Mouse (Mus musculus): ENCODE results near the gene Slc9a9.

Slc9a9 gene

DNA sequence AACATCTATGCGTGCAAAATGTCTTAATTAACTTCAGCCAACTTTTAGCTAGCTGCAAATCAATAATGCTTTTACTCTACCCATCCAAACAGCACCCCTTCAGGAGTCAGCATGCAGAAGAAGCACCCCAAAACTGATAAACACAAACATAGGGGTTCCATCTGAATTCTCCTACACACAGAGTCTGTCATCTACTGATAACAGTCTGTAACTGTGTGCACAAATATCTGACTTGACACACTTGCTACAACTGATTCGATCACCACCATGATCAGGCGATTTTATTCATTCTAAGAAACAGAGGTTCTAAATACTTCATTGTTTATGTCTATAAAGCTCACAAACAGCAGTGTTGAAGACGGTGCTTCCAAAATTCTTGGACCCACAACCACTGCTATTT is 171.3 kb downstream of the Slc9a9 start:
- no peak for DNase-seq

DNA sequence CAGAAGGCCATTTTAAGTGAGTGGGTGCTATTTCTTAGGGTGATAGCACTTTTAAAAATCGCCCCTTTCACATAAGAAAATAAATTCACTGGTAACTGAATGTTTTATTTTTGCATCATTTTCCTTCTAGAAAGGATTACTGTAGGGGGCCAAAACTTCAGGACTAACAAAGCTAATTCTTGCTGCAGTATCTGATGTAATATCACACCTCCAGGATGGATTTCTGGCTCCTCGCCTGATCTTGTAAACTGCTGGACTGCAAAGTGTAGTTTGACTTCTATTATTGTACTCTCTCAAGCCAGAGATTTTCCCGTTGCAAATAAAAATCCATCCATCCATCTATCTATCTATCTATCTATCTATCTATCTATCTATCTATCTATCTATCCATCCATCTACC is 174.5 kb downstream of the Slc9a9 start:
- no peak for DNase-seq

DNA sequence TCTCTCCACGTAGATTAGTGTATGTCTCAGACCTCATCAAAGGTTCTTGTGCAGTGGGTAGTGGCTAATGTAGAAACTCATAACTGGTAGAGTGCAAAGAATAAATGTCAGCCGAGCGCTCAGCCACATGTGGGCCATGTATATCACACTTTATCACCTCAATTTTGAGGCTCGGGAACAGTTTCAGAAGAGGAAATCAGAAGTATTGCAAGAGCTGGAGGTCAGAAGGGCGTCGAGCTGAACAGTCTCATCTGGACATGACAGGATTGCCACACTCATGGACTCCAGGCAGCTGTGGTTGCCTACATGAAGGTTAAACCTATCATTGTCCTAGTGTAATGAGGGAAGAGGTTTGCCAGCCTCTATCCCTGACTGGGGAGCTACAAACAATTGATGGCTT is 177.9 kb downstream of the Slc9a9 start:
- no peak for DNase-seq

DNA sequence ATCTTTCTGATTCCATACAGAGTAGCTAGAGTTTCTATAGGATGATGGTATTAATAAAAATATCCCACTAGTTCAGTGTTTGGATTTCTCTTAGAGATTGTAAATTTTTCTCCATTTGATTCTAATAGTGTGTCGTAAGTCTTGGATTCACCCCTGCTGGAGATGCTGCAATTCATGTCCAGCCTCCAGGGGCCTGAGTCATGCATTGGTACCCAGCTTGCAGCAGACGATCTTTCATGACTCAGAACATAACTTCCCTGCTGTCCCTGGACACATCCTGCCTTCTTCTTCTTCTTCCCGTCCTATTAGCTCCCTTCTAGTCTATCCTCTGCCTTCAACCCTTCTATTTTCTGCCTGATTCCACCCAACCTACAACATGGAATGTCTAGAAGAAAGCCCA is 181.8 kb downstream of the Slc9a9 start:
- no peak for DNase-seq

DNA sequence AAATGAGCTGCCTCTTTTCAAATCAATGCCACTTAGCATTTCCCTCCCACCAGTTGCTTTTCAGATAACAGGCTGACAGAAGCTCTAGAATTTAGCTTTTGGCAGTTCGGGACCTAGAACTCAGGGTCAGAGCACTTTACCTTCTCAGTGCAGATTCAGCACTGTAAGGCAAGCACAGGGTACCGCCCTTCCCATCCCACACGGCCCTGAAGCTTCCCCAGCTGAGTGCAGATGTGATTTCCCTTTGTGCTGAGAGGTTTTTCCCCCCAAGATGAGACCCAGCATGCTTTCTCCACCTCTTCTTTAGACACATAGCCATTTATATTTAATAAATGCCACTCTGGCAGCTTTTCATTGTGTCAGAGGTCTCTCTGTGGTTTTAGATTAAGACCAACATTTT is 186.4 kb downstream of the Slc9a9 start:
- DNase-seq = no peak

DNA sequence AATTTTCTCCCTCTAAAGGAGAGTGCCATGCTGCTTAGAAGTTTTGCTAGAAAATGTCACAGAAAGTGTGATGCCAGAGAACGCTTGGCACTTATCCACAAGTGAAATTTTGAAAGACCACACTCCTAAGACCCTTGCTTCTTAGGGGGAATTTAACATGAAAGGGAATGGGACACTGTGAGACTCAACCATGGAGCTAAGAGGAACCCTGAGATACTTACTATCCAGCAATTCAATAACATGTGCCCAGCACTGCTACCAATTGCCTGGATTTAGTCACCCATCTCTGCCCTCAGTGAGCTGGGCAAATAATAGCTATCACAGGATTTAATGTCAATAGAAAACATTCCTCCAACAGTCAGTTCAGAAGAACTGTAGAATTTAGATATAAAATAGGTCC is 198.8 kb downstream of the Slc9a9 start:
- no peak for DNase-seq

DNA sequence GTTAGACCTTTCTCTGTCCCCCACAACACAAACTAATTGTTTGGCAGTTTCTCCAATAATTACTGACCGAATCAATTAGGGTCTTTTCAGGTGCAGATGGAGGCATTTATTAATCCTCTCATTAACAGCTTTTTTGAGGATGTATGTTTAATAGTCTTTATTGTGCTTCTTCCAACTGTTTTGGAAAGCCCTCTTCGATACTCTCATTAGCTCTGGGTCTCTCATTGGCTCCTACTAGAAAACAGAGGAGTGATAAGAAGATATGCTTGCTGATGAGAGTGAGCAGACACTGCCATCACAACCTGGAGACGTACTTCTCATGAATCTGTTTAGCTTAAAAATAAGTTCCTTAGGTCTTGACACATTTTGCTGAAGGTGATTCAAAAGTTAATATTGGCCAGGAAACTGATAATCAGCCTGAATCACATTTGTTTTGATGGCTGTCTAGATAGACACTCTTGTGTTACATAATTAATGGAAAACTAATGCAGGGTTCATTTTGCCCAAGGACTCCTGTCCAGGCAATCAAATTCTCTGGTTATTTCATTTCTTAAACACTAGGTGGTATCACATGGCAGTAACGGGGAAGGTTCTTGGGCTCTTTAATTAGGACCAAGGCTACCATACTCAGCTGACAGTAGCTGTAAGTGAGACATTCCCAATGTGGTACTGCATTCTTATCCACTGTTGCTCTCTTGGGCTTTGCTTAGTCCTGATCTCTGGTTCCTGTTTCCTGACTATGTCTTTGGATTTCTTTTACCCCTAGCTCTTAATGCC is 199.5 kb downstream of the Slc9a9 start:
- no peak for DNase-seq

DNA sequence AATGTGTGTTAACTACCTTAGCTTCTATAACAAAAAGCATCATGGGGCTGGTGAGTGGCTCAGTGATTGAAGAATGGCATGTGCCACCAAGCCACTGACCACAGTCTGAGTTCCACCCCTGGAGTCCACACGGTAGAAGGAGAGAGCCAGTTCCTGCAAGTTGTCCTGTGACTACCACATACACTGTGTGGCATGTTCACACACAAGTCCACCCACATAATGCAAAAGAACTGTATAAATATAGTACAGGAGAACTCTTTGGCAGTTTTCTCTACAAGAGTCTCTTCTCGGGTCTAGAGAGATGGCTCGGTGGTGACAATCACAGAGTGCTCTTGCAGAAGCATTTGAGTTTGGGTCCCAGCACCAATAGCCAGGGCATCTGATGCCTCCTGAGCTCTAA is 212.8 kb downstream of the Slc9a9 start:
- DNase-seq = no peak

DNA sequence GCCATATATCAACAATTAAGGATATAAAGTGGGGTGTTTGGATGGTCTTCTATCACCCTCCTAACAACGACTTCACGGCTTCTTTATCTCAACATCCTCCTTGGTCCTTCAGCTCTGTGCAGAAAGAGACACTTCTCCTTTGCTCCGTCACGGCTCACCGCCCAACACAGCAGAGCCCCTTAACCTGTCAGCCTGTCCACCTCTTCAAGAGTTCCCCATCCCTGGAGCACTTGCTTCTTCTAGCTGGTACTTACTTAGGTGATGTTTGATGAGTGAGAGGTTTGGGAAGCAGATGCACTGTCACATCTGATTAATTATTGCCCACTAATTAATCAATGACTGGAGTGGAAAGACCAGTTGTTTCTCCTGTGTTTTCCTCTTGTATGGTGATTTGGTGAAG is 213.7 kb downstream of the Slc9a9 start:
- DNase-seq = no peak

DNA sequence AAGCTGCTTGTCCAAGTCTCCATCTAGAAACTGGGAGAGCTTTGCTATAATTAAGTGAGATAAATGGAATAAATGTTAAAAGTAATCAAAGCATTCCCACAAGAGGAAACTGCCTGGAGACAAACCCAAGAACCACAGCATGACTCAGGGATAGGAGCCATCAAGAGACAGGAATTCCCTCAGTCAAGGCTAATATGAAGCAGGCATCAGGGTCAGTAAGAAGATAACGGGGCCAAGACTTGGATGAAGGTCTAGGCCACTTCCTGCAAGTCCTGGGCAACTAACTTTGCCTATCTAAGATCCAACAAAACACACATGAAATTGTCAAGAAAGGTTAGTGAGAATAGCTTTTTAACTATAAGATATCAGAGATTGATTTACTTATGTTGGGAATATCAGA is 215.4 kb downstream of the Slc9a9 start:
- DNase-seq = no peak

DNA sequence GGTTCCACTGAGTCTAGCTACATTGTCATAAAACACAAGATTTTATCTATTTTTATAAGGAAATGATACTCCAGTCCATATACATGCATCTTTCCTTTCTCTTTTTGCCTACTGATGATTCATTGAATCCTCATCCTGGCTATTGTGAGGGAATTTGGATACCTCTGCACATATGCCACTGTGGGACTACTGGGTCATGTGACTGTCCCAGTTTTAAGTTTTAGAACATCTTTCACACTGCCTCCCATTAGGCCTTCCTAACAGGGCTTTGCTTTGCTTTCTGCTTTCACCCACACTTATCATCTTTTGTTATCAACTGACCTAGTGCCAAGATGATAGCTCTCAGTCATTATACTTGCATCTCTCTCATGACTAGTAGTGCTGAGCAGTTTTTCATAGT is 219.9 kb downstream of the Slc9a9 start:
- DNase-seq = no peak

DNA sequence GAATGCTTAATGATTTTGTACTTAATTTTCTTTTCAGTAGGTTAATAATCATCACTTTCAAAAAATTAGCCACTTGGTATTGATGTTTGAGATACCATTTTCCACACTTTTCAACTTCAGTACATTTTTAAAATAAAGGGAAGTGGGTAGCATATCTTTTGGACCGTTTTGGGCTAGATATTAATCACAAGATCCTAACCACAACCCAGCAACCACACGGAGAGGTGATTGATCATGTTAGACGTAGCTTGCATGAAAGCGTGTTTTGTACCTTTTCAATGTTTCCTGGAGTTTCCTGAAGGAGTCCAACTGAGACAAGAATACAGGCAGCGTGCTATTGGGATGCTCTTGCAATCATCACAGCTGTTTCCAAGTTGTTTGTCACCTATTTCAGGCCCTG is 226.2 kb downstream of the Slc9a9 start:
- DNase-seq = no peak

DNA sequence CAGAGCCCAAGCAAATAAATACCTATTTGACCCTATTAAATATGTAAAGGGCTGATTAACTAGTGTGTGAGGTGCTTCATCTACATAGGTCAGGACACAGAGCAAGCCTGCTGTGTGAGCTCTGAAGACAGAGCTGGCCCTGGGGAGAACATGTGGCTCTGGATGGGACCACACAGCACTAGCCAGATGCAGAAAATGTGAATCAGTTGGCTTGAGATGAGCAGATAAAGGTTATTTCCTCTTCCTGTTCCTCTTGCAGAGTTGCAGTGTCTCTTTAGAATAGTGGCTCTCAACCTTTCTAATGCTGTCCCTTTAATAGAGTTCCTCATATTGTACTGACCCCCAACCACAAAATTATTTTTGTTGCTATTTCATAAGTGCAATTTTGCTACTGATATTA is 234.5 kb downstream of the Slc9a9 start:
- DNase-seq = no peak

DNA sequence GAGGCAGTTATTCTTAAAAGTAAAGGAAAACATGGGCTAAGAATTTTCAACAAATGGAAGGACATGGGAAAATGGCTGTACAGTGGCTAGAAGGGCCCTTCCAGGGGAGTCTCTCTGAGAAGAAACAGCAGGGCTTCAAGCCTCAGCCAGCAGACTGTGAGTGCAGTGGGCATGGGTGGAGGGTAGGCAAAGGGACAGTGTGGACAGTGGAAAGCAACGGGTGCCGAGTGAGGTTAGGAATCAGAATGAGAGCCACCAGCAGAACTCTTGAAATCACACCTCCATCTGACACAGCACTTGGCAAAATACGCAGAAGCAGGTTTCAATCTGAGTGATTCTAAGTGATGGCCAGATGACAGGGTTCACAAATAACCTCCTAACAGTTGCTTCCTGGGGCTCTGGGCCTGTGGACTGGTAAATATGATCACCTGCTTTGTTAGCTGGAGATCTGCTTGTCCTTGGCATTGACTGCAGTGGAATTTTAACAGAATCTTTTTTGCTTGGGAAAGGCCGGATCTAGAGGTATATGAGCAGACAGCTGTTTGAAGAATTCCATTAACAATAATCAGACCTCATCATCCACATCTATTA is 237.4 kb downstream of the Slc9a9 start:
- DNase-seq = peak; percentile 28 to 44

DNA sequence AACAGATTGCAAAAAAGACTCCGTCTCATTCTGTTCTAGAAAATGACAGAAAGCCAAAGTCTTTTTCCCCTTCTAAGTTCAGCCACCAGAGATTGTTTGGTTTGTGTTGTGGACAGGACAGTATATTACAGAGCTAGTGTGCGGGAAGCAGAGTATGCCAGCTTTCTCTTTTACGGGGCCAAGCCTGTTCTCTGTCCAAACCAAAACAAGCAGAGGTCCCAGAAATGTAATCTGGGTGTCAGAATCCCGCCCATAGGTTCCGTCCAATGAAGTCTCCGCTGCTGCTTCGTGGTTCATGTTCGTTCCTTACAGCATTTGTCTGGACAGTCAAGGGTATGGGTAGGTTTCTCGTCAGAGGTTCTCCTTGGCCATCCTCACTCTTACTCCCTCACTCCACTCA is 242.4 kb downstream of the Slc9a9 start:
- DNase-seq = no peak

DNA sequence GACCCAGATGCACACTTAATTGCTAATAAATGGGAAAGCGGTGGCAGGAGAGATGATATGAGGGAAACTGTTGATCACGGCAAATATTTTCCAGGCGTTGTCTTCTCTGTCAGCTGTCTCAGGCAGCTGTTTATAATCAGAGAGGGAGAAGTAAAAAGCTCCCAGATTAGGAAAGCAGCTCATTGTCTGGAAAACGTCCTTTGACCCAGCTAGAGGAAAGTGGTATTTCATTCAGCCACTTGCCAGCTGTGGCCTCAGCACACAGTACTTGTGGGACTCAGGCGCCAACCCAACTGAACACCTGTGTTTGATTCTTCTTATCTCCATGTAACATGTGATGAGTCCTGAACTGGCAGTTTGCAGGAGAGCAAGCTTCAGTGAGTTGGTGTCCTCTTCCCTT is 252.4 kb downstream of the Slc9a9 start:
- no peak for DNase-seq

DNA sequence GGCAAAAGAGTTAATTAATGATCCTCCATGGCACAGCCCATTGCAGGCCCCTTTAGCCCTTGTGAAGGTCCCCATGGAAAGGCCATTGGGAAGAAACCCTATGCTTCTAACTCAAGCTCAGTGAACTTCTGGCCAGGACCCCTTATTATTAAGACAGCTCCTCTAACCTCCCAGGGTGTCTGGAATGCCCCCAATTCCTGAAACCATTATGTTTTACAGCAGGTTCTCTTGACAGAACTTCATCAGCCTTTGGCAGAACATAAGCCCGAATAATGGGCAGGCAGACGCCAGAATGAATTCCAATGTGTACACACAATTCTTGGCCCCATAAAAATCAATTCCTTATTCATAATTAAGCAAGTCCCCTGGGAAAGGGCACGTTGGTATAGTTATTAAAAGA is 256.1 kb downstream of the Slc9a9 start:
- DNase-seq = peak; percentile 15 to 43

DNA sequence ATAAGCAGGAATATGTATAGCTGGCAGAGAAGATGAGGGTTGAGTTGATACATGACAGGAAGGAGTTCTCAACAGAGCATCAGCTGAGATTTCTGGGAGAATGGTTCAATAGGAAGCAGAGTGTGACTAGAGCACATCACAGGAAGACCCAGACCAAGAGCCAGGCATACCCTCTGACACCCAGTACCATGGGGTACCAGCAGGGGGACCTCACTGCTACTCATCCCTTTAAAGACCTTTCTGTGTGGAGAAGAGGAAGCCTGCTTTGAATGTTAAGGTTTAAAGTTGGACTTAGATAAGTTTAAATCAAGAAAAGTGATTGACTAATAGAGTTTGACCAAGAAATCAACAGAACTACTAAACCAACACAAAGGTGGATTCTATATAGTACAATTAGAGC is 257.4 kb downstream of the Slc9a9 start:
- peak in 1 of 2 experiments; percentile 23 for DNase-seq

DNA sequence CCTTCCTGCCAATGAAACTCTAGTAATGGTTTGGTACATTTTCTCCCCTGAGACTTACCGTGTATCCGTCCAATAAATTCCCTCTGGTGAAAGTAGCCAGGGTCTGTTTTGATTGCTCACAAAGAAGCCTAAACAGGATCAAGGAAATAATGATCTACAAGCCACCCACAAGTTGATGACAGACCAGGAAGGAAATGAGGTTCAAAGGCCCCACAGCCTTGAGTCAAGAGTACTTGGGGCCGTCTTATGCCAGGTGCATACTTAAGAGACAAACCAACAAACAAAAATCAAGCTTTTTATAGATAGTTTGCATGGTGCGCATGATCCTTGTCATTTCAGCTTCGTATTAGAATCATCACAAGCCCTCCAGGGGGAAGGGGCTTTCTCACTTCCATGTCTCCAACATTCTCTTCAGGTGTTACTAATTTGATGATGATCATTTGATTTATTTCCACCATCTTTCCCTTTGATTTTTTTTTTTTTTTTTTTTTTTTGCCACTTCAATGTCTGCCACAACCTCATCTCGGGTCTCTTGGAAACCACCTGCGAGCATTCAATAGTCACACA is 275.9 kb downstream of the Slc9a9 start:
- no peak for DNase-seq

DNA sequence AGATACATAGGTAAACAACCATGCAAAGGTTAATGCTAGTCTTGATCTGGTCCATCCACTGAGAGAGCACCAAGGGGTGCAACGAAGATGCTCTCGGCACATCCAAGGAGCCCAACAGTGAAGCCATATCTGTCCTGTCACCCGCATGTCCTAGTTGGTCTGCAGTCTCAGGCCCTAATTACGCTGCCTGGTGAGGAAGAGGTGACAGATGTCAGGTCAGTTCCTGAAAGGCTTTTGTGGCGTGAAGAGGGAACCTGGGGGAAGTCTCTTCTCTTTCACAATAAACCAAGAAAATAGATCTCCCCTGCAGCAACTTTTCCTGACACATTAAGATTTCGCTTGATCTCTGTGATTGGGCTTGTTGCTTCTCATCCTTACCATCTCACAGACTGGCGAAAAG is 277.5 kb downstream of the Slc9a9 start:
- DNase-seq = no peak

DNA sequence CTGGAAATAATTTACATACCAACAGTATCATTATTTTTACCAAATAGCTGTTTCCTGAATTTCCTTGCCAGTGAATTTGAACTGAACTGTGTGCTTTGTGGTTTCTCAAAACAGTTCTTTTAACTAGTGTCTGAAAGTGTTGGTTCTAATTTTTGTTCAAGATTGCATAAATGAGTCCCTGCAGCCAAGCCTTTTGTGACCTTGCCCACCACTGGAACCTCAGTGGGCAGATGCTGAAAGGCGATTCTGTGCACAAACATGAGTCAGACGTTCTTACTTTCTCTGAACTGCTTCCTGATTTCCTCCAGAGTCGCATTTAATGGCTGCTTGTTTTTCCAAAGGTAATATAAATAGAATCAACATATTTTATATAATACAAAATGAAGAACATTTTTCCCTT is 281.0 kb downstream of the Slc9a9 start:
- DNase-seq = no peak

DNA sequence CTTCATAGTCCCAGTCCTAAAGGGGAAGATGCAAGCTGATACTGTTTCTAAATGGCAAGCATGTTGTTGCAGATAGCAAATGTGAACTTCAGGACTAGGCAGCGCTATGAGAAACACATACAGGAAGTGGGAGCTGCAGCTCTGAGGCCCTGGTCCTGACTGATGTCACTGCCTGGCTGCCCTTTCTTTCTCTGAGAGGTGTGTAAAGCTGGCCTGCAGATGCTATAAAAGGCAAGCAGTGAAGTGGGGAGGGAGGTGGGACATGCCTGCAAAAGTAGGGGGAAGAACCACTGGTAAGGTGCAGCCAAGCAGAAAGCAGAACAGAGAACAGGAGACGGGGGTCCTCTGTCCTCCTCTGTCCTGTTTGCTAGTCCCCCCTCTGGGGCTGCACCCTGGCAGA is 285.9 kb downstream of the Slc9a9 start:
- DNase-seq = no peak

DNA sequence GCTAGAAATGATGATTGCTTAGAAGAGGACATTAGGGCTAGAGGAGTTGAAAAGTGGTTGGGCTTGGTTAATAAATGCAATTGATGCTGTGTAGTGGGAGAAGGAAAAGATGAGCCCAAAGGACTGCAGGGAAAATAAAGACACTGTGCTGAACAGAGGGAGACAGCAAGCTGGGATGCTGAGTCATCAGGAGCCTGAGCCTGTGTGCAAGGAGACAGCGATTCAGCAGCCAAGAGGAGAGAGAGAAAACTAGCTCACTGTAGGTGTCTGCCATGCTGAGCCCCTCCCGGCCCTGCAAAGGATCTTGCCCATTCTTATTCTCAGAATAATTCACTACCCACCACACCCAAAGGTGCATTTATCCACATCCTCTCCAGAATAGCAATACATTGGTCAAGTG is 288.7 kb downstream of the Slc9a9 start:
- DNase-seq = no peak

DNA sequence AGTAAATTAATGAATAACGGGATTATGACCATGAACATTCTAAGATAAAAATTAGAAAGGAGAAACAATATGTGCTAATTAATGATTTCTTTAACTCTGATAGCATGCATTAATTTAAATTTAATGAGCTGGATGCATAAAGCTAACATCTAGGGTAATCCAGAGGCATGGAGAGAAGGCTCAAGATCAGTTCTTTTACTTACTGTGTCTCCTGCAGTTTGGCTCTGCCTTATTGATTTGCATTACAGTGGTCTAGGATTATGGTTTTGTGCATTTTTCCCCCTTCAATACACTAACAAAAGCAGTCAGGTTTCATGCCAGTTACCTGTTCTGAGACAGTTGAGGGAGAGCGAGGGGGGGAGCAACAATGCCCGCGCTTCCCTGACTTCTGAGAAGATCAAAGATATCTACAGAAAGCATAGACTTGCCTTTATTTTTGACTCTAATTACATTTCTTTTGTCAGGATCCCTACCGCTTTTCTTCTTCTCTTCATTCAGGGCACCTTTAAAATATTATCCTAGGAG is 298.9 kb downstream of the Slc9a9 start:
- no peak for DNase-seq

All from cerebellum, postnatal 14 days (tissue).